Mouse (Mus musculus): ENCODE measurements around the gene Zfp541.

DNA sequence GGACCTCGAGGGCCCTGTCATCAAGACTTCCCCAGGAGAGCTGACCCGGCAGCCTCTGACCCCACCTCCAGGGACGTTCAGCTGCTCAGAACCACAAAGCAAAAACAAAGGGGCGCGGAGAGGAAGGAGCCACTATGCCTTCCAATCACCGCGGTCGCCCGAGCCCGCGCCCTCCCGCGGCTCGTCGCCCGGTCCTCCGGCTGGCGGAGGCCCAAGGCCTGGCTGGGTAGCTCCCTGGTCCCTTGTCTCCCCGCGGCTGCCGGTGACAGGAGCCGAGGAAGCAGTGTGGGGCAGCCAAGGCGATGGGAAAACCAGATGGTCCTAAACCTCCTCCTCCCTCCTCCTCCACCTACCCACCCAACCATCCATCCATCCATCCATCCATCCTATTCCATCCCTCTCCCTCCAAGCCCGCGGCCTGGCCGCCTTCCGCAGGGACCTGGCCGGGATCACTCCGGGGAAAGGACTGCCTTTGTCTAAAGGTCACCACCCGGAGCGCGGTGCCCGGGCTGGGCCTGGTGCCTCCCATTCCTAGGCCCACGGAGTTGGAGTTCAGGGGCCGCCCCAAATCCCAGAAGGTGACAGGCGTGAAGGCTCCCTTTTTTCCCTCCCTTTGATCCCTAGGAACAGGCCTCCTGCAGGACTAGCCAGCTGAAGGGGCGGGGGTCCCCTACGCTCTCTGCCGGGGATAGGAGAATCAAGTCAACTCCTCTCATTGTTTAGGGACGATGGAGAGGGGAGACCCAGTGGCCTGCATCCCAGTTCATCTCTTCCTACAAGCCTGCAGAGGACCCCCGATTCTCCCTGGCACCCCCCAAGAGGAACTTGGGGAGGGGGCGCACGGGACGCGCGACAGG lies 14.9 kb upstream of the Zfp541 start:
- TF ChIP-seq CTCF (IDR thresholded peaks at IDR 0.05; ENCODE audit: borderline replicate concordance, extremely low read depth, insufficient read depth, insufficient read length) (no peak), POLR2A (IDR thresholded peaks at IDR 0.05; ENCODE audit: borderline replicate concordance, extremely low read depth, insufficient read depth, insufficient read length, poor library complexity, severe bottlenecking) (peak; percentile 50; the same call in 1 of the 2 replicates)

Data from brain, embryonic 14.5 days (tissue).